Mouse (Mus musculus): ENCODE measurements around the gene Alkbh5. TPM values are rescaled to one million over a fixed set of nuclear protein-coding genes. Genes with fewer than 3 reads are reported as not detected.

Alkbh5 gene
- total RNA-seq (2023): 67.2 TPM

GRCm38 (mm10) chr11:60536180-60536858 is at the start of gene Alkbh5:
Gene Alkbh5, plus strand, starts transcription at chr11:60536381.

Other genes with a start within 250 kb of the Alkbh5 start
- 33.2 TPM for gene Tom1l2, start 183.5 kb upstream of the Alkbh5 start, total RNA-seq (2023)
- gene Drc3, start 183.1 kb upstream of the Alkbh5 start, total RNA-seq (2023): 0.47 TPM
- gene Gid4, start 119.2 kb upstream of the Alkbh5 start, total RNA-seq (2023): 21.1 TPM
- 33.5 TPM for gene Atpaf2, start 117.9 kb upstream of the Alkbh5 start, total RNA-seq (2023)
- gene Drg2, start 81.8 kb upstream of the Alkbh5 start, total RNA-seq (2023): 53.0 TPM
- gene Myo15, start 67.0 kb upstream of the Alkbh5 start, total RNA-seq (2023): 0.35 TPM
- 31.2 TPM for gene Llgl1, start 163.3 kb downstream of the Alkbh5 start, total RNA-seq (2023)
- gene Flii, start 190.9 kb downstream of the Alkbh5 start, total RNA-seq (2023): 158 TPM
- 14.3 TPM for gene Mief2, start 192.0 kb downstream of the Alkbh5 start, total RNA-seq (2023)
- gene Top3a, start 241.0 kb downstream of the Alkbh5 start, total RNA-seq (2023): 24.5 TPM
- gene Smcr8, start 241.1 kb downstream of the Alkbh5 start, total RNA-seq (2023): 86.8 TPM